Mouse (Mus musculus): ENCODE results near the gene Dusp2.
A peak's percentile ranks its signal among the peaks of the same experiment; 100 is the strongest.

Dusp2 gene

DNA sequence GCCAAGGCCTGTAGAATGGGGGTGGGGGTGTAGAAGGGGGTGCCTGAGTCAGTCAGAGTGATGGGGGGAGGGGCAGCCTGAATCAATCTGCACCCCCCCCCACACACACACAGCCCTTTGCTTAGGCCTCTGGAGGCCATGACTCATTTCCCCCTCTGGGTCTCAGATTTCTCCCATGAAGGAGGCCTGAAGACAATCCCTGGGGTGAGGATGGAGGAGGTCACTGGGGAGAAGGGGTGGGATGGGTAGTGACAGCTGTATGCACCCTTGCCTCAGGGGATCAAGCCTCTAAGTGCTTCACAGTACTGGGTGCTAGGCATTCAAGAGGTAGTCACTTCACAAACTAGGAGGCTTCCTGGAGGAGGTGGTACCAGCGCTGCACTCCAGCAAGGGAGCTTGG is 12.3 kb upstream of the Dusp2 start:
- no peak for DNase-seq (ENCODE audit: low read depth, low spot score)

DNA sequence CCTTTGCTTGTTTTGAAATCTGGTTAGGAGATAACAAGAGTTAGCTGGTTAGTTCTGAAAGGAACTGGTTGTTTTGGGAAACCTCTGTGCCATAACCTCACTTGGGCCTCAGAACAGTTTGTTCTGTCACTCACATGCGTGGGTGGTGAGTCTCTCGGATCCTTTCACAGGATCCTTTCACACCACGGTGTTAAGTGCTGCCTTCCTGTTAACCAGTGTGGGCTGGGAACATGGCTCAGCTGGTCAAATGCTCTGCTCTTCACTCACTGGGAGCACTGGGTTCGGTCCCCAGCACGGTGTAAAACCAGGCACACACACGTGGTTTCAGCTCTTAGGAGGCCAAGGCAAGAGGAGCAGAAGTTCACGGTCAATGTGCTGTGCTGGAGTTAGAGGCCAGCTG is 11.5 kb upstream of the Dusp2 start:
- no peak for DNase-seq (ENCODE audit: low read depth, low spot score)

DNA sequence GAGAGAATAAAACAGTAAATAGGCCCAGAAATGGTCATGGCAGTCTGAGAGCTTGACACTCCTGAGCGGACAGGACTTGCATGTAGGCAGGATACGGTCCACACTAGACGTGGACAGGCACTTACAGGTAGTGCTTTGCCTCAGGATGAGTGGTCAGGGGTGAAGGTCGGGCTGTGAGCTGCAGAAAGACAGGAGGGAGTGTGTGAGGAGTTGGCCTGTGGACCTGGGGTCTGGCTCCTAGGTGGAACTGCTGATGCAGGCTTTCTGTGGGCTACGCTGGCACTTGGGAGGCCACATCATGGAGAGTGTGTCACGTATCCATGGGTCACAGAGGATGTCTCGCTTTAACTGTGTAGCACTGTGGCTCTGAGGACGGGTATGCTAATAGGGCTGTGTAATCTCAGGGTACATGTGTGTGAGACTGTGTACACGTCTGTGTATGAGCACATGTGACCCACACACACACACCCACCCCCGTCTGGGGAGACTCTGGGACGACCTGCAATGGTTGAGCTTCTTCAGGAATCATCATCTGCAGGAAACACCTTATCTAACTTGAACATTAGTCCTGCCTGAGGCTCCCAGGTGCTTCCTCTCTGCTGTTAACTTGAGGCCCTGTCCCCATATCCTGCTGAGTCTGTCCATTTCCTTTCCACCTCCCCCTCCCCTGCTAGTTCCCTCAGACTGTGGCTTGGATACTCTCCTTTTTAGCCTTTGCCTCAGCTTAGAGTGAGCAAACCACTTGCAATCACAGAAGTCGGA is 7.7 kb upstream of the Dusp2 start:
- no peak for DNase-seq (ENCODE audit: low read depth, low spot score)

- DNase-seq (ENCODE audit: low read depth, low spot score) = no peak
Observed at GRCm38 (mm10) chr2:127332807-127333570, 3.0 kb upstream of the Dusp2 start.

DNA sequence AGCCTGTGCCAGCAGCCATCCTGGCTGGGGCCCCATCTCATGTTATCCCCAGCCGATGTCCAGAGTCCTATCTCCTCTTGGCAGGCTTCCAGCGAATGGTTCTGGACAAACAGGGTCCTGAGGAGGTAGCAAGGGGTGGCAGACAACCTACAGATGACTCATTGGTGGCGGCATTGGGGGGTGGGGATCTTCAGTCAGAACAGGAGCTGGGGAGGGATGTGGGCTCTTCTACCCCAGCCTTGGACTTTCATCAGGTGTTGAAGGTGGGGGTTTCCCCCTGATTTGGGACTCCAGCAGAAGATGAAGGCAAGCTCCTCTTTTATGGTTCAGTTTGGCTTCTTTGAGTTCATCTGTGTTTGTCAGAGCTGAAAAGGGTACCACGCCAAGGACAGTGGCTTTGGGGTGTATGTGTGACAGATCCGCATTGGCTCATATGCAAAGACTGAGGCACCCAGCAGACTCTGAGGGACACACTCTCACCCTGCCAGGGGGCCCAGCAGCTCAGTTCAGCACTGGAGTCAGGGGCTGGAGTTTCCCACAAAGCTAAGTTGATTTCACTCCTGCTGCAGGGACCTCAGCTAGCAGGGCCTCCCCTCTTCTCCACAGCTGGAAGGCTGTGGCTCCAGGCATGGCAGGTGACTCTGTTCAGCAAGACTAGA is 1.9 kb upstream of the Dusp2 start:
- DNase-seq (ENCODE audit: low read depth, low spot score) = no peak

DNA sequence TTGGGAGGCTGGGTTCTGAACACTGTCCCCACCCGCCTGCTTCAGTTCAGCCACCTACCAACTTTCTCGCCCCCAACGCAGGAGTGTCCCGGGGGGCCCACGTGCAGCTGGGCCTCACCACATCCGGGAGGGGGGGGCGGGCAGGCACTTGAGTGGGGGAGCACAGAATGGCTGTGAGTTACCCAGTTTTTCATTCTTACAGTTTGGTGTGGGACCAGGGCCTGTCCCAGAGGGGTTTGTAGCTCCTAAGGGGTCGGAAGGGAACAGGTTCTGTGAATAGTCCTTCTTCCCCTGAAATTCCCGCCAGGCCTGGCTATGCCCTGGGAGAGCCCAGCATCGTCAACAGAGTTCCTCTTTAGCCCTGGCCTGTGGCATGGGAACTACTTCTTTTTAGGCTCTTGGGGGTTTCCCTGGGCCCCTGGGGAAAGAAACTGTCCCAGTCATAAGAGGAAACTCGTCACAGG is 849 bp upstream of the Dusp2 start:
- DNase-seq (ENCODE audit: low read depth, low spot score) = no peak

DNA sequence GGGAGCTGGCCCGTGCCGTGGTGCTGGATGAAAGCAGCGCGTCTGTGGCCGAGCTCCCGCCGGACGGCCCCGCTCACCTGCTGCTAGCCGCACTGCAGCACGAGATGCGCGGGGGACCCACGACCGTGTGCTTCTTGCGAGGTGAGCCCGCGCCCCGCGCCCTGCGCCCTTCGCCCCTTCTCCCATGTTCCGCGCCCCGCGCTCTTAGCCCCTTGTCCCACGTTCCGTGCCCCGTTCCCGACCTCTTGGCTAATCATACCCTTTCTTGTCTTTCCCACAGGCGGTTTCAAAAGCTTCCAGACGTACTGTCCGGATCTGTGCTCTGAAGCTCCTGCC is 506 bp downstream of the Dusp2 start:
- DNase-seq (ENCODE audit: low read depth, low spot score) = no peak

DNA sequence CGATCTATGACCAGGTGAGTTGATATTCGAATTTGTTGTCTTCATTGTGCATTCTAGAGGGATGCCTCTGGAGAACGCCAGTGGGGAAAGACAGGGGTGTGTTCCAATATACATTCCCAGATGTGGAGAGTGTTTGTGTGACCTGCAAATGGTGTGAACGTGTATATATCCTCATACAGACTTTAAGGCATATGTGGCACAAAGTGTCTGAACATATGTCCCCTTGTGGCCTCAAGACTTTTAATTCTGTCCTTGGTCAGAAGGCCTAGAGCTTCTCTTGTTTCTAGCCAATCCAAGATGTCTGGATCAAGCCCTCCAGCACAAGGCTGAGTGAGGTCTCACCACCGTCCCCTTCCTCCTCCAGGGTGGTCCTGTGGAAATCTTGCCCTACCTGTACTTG is 926 bp downstream of the Dusp2 start:
- no peak for DNase-seq (ENCODE audit: low read depth, low spot score)

- DNase-seq (ENCODE audit: low read depth, low spot score) = no peak
Observed at GRCm38 (mm10) chr2:127337531-127337930, 1.6 kb downstream of the Dusp2 start.

DNA sequence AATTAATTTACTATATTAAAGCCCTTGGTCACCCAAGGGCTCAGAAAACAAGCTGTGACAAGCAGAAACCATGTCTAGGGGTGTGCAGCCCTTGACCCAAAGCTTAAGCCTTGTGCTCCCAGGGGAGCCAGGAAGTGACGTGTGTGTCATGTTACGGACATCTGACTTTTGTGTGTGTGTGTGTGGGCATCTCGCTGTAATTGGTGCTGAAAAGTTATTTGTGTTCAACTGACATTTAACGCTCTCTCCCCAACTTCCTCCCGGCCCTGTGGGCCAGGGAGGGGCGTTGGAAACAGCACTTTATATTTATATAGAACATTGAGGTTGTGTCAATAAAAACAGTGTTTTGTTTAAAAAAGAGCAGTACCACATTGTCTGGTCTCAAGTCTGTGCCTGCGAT is 2.1 kb downstream of the Dusp2 start:
- no peak for DNase-seq (ENCODE audit: low read depth, low spot score)

GRCm38 (mm10) chr2:127338416-127338815 is 2.5 kb downstream of the Dusp2 start, which contains the start of gene Astl:
TSS of gene Astl (plus strand) at chr2:127338639.
- no peak for DNase-seq (ENCODE audit: low read depth, low spot score)

GRCm38 (mm10) chr2:127338833-127339232 is 2.9 kb downstream of the Dusp2 start:
- no peak for DNase-seq (ENCODE audit: low read depth, low spot score)

DNA sequence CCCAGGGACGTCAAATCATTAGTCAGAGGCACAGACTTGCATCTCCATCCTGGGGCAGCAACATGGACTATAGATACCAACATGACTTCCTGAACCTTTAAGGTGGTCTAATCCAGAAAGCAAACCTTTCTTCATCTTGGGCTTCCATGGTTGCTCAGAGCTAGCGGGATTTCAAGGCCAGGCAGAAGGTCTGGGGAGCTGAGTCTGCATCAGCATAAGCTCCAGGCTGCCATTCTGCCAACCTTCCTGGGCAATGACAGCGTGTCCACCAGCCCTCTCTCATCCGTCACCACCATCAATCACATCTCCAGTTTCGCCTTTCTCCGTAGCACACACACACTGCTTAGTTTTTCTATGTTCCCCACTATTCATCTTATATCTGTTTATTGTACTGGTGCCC is 3.3 kb downstream of the Dusp2 start:
- DNase-seq (ENCODE audit: low read depth, low spot score) = no peak

GRCm38 (mm10) chr2:127341159-127341558 is 5.2 kb downstream of the Dusp2 start:
- DNase-seq (ENCODE audit: low read depth, low spot score) = peak; percentile 66

DNA sequence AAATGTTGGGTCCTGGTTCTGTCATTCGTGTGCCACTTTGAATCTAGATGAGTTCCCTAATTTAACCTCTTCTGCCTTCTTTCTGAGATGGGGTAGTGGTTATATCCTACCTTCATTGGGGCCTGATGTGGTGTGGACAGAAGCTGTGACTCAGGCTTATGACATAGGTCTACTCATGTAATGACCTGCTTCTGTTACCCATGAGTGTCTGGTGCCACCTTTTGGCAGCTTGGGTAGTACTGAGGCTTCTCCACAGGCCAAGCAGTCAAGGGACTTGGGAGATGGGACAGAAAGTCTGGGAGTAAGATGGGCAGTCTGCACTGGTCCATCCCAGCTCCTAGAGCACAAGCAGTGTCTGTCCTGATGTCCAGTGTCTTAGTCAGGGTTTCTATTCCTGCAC is 10.4 kb downstream of the Dusp2 start:
- no peak for DNase-seq (ENCODE audit: low read depth, low spot score)

GRCm38 (mm10) chr2:127347147-127347985 is 11.4 kb downstream of the Dusp2 start:
- DNase-seq (ENCODE audit: low read depth, low spot score) = no peak

DNA sequence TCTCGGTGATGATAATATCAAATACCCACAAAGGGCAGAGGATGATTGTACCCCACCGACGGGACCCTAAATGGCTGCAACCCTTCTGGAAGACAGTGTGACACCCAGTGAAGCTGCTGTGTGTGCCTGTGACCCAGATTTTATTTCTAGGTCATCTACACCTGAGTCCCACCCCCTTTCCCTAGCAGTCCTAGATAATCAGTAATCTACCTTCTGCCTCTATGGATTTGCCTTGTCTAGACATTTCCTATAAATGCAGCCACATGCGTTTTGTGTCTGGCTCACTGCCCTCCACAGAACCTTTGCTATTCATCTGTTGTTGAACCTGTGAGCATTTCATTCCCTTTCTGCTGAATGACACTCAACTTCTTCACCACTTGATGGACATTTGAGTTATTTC is 17.9 kb downstream of the Dusp2 start:
- DNase-seq (ENCODE audit: low read depth, low spot score) = no peak

- DNase-seq (ENCODE audit: low read depth, low spot score) = peak; percentile 95
Observed at GRCm38 (mm10) chr2:127362459-127363281, 26.7 kb downstream of the Dusp2 start, which contains the start of gene Adra2b. TSS of gene Adra2b (plus strand) at chr2:127363208.

- no peak for DNase-seq (ENCODE audit: low read depth, low spot score)
Observed at GRCm38 (mm10) chr2:127363282-127363652, 27.3 kb downstream of the Dusp2 start.

- peak; percentile 26 for DNase-seq (ENCODE audit: low read depth, low spot score)
Observed at GRCm38 (mm10) chr2:127363696-127364095, 27.7 kb downstream of the Dusp2 start.

- no peak for DNase-seq (ENCODE audit: low read depth, low spot score)
Observed at GRCm38 (mm10) chr2:127364452-127364851, 28.5 kb downstream of the Dusp2 start.
